Mouse (Mus musculus) MEL (cell line): ENCODE data around the gene 9130019O22Rik. TPM values are rescaled to one million over a fixed set of nuclear protein-coding genes. Genes with fewer than 3 reads are reported as not detected.
A peak's percentile ranks its signal among the peaks of the same experiment; 100 is the strongest.

Source experiments
- DNase-seq: peaks from one replicate; pipeline ENCODE4 v3.0.0; 2011; ENCODE audit warnings: low read depth, low spot score
- H3K27ac ChIP-seq: 2 replicates; pipeline ENCODE4 v1.5.1; 2012; ENCODE audit warnings: low read depth, mild to moderate bottlenecking, control low read depth, low read length, moderate library complexity; ENCODE audit not compliant: control insufficient read depth
- H3K27me3 ChIP-seq, 2 experiments: fragments of 150-350 bp in 1 of 2; sonication (generic) in 1 of 2; 2 replicates each; pipeline ENCODE4 v1.6.1; 2012; ENCODE audit warnings: low read length in 2 of 2, mild to moderate bottlenecking in 2 of 2, improper control_type of control experiment in 1 of 2, moderate library complexity in 1 of 2; ENCODE audit not compliant: insufficient read depth in 2 of 2, control insufficient read depth in 1 of 2
- H3K36me3 ChIP-seq, 2 experiments: 2 replicates each; pipeline ENCODE4 v1.6.1; 2012 to 2014; ENCODE audit warnings: low read length in 2 of 2, improper control_type of control experiment in 1 of 2, inconsistent platforms in 1 of 2, mild to moderate bottlenecking in 1 of 2; ENCODE audit not compliant: insufficient read depth in 2 of 2, control insufficient read depth in 1 of 2
- H3K4me1 ChIP-seq, 2 experiments: fragments of 150-350 bp in 1 of 2; sonication (generic) in 1 of 2; 2 replicates each; pipeline ENCODE4 v1.6.1; 2012; ENCODE audit warnings: low read length in 2 of 2, improper control_type of control experiment in 1 of 2, mild to moderate bottlenecking in 1 of 2; ENCODE audit not compliant: insufficient read depth in 2 of 2, control insufficient read depth in 1 of 2
- H3K4me3 ChIP-seq, 2 experiments: fragments of 150-350 bp in 1 of 2; sonication (generic) in 1 of 2; 2 replicates each; pipeline ENCODE4 v1.5.1; 2012; ENCODE audit warnings: low read depth in 2 of 2, low read length in 2 of 2, mild to moderate bottlenecking in 2 of 2, moderate library complexity in 2 of 2, control low read depth in 1 of 2, improper control_type of control experiment in 1 of 2; ENCODE audit not compliant: control insufficient read depth in 1 of 2, insufficient read depth in 1 of 2
- H3K79me2 ChIP-seq: 2 replicates; pipeline ENCODE4 v1.6.1; 2012; ENCODE audit warnings: mild to moderate bottlenecking, low read length, moderate library complexity; ENCODE audit not compliant: control insufficient read depth, poor library complexity, insufficient read depth
- H3K9ac ChIP-seq: 2 replicates; pipeline ENCODE4 v1.6.1; 2012; ENCODE audit warnings: low read depth, mild to moderate bottlenecking, control low read depth, low read length, moderate library complexity; ENCODE audit not compliant: control insufficient read depth, poor library complexity, severe bottlenecking
- H3K9me3 ChIP-seq: fragments of 150-350 bp; sonication (generic); replicated peaks from 2 replicates; pipeline ENCODE4 v1.6.1; 2012; ENCODE audit warnings: mild to moderate bottlenecking, low read length, improper control_type of control experiment, moderate library complexity; ENCODE audit not compliant: insufficient read depth
- CHD2 ChIP-seq: IDR thresholded peaks from 2 replicates; pipeline ENCODE4 v1.6.1; 2011; ENCODE audit warnings: low read length, improper control_type of control experiment
- E2F4 ChIP-seq: IDR thresholded peaks from 2 replicates; pipeline ENCODE4 v1.6.1; 2011; ENCODE audit warnings: low read depth, low read length, improper control_type of control experiment, borderline replicate concordance
- EP300 ChIP-seq, 2 experiments: IDR thresholded peaks; 2 replicates each; pipeline ENCODE4 v1.6.1; 2011; ENCODE audit warnings: improper control_type of control experiment in 2 of 2, low read length in 2 of 2, low read depth in 1 of 2, mild to moderate bottlenecking in 1 of 2
- ETS1 ChIP-seq: IDR thresholded peaks from 2 replicates; pipeline ENCODE4 v1.6.1; 2012; ENCODE audit warnings: low read depth, mild to moderate bottlenecking, inconsistent platforms, low read length, improper control_type of control experiment, moderate library complexity
- GABPA ChIP-seq: IDR thresholded peaks from 2 replicates; pipeline ENCODE4 v1.6.1; 2012; ENCODE audit warnings: low read depth, mild to moderate bottlenecking, inconsistent platforms, low read length, improper control_type of control experiment, moderate library complexity
- HCFC1 ChIP-seq: IDR thresholded peaks from 2 replicates; pipeline ENCODE4 v1.6.1; 2012; ENCODE audit warnings: low read depth, mild to moderate bottlenecking, inconsistent platforms, low read length, improper control_type of control experiment, moderate library complexity
- MAFK ChIP-seq: IDR thresholded peaks from 2 replicates; pipeline ENCODE4 v1.6.1; 2011; ENCODE audit warnings: low read depth, mild to moderate bottlenecking, low read length, improper control_type of control experiment, borderline replicate concordance
- MAX ChIP-seq: IDR thresholded peaks from 2 replicates; pipeline ENCODE4 v1.6.1; 2011; ENCODE audit warnings: low read length, improper control_type of control experiment
- MAZ ChIP-seq: IDR thresholded peaks from 2 replicates; pipeline ENCODE4 v1.6.1; 2012; ENCODE audit warnings: low read depth, mild to moderate bottlenecking, inconsistent platforms, low read length, improper control_type of control experiment
- MXI1 ChIP-seq: IDR thresholded peaks from 2 replicates; pipeline ENCODE4 v1.6.1; 2011; ENCODE audit warnings: mild to moderate bottlenecking, low read depth, low read length, improper control_type of control experiment
- NELFE ChIP-seq: IDR thresholded peaks from 2 replicates; pipeline ENCODE4 v1.6.1; 2011; ENCODE audit warnings: low read depth, low read length, improper control_type of control experiment
- POLR2AphosphoS2 ChIP-seq: IDR thresholded peaks from 2 replicates; pipeline ENCODE4 v1.6.1; 2011; ENCODE audit warnings: low read length, improper control_type of control experiment
- RCOR1 ChIP-seq: IDR thresholded peaks from 2 replicates; pipeline ENCODE4 v1.6.1; 2012; ENCODE audit warnings: low read depth, mild to moderate bottlenecking, inconsistent platforms, low read length, improper control_type of control experiment
- SIN3A ChIP-seq: IDR thresholded peaks from 2 replicates; pipeline ENCODE4 v1.6.1; 2012; ENCODE audit warnings: low read length, improper control_type of control experiment, inconsistent platforms
- TCF12 ChIP-seq: IDR thresholded peaks from 2 replicates; pipeline ENCODE4 v1.6.1; 2014; ENCODE audit warnings: low read depth, mild to moderate bottlenecking, inconsistent platforms, low read length, improper control_type of control experiment, moderate library complexity
- polyA plus RNA-seq, 2 experiments: library from polyadenylated mRNA; stranded (reverse) in 1 of 2; unstranded in 1 of 2; fragments of >175 nt in 1 of 2; fragments of >200 nt in 1 of 2; gene quantifications; 2 replicates each; pipeline versions ENCODE4 v1.2.1 to v1.2.4; 2012; ENCODE audit warnings: low replicate concordance in 2 of 2, low read depth in 1 of 2; ENCODE audit not compliant: insufficient read length in 2 of 2, insufficient read depth in 1 of 2, missing spikeins in 1 of 2
- total RNA-seq: library from RNA; depleted of rRNA; stranded (reverse); fragments of 300-350 nt; gene quantifications from 2 replicates; pipeline ENCODE4 v1.2.3, GENCODE M21; 2012

9130019O22Rik gene
- total and polyA plus RNA-seq, 3 experiments: 1.5 to 2.1 TPM; not detected in 1

DNA sequence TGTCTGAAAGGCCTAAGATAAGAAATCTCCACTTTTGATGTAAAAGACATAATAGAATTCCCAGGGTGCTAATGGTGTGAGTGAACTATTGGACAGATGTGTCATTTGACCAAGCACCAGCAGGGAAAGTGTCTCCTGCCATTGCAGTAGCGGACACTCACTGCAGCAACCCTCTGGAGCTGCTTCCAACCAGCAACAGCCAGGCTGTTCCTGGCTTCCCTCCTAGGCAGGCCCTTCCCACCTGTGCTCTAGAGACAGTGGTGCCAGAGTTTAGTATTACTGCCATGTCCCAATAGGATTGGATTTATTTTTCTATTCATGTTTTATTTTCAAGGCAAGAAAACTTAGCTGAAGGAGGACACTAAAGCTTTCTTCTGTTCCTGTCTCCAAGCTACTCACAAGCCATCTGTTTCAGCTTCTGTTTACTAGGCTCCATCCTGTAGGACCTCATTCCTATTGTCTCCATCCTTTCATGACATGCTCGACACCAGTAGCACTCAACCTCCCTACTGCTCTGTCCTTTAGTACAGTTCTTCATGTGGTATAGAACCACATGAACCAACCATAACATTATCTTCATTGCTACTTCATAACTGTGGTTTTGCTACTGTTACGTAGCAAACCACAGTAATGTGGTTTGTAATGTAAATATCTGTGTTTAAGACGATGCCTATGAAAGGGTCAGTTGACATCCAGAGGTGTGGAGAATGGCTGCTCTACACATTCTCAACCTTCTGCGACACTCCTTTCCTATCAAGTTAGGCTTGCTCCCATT is 35.5 kb downstream of the 9130019O22Rik start:
- H3K27me3 ChIP-seq: no peaks in the 10 kb centered on the region; a peak in 1 of 4 replicates

DNA sequence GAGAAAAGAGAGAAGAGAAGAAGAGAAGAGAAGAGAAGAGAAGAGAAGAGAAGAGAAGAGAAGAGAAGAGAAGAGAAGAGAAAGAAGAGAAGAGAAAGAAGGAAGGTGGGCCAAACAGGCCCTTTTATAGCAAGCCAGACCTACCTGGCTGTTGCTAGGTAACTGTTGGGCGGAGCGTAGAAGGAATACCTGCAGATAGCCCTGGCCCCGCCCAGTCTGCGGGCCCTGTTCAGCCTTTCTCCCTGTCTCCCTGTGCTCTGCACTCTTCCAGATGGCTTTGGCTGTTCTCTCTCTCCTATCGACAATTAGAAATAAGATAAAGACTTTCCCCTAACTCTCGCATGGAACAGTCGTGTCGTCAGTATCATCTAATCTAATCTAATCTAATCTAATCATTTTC is 40.3 kb downstream of the 9130019O22Rik start:
- peaks cover 0 to 3% of the 10 kb centered on the region in 2 experiments; a peak in 1 of 4 replicates for H3K36me3 ChIP-seq
- H3K27ac ChIP-seq: no peak overlapping the region
- peak overlapping the region; percentile 63 to 97 for H3K4me3 ChIP-seq
- no peaks in the 10 kb centered on the region for H3K9me3 ChIP-seq
- no peak overlapping the region for H3K9ac ChIP-seq
- no peaks in the 10 kb centered on the region for H3K27me3 ChIP-seq
- peaks cover 8 to 9% of the 10 kb centered on the region in 2 experiments for H3K4me1 ChIP-seq
- peak; percentile 17 for DNase-seq
- H3K79me2 ChIP-seq: peaks cover 5% of the 10 kb centered on the region; the same call in 1 of the 2 replicates
- TF ChIP-seq POLR2AphosphoS2 (no peak), MAZ (0 out of 2 replicates have a peak, but pooled peaks have one; percentile 5)

More for the DNA sequence above, 35.5 kb downstream of the 9130019O22Rik start:
- TF ChIP-seq MAFK: 0 out of 2 replicates have a peak, but pooled peaks have one; percentile 54
- 0 out of 2 replicates have a peak, but pooled peaks have one; percentile 11 for TF ChIP-seq MAX
- TF ChIP-seq GABPA: no peak
- 0 out of 2 replicates have a peak, but pooled peaks have one; percentile 22 for TF ChIP-seq NELFE
- peak; percentile 52; the same call in 1 of the 2 replicates for TF ChIP-seq MXI1
- TF ChIP-seq E2F4: no peak
- peak; percentile 51; the same call in 1 of the 2 replicates for TF ChIP-seq ETS1
- peak; percentile 53 to 60 for TF ChIP-seq EP300 (IDR thresholded peaks at IDR 0.05; ENCODE audit: low read depth in 1 of 2, low read length in 2 of 2)
- TF ChIP-seq SIN3A: peak; percentile 69
- TF ChIP-seq CHD2: no peak
- TF ChIP-seq HCFC1: no peak
- TF ChIP-seq RCOR1: peak; percentile 72; the same call in 1 of the 2 replicates
- TF ChIP-seq TCF12: no peak
- peaks cover 5 to 7% of the 10 kb centered on the region in 2 experiments; a peak in 3 of 4 replicates for H3K4me1 ChIP-seq
- H3K79me2 ChIP-seq: no peaks in the 10 kb centered on the region
- no peak overlapping the region for H3K4me3 ChIP-seq
- DNase-seq: no peak
- H3K9ac ChIP-seq: no peak overlapping the region
- H3K27ac ChIP-seq: no peak overlapping the region
- no peaks in the 10 kb centered on the region for H3K9me3 ChIP-seq
- H3K36me3 ChIP-seq: peaks cover 0 to 3% of the 10 kb centered on the region in 2 experiments; a peak in 2 of 4 replicates
